ENCODE assay signal across 38 mouse cellular contexts in genomic region chr9:78030835-78031456, GRCm38 (mm10). TPM values are rescaled to one million over a fixed set of nuclear protein-coding genes. Genes with fewer than 3 reads are reported as not detected.
"Had no signal": no experiment of that assay in that cellular context is flagged by ENCODE, and none has a peak within 500 bp of the region (broad histone marks: within the 10 kb centered on the region; RNA-seq: fewer than 3 reads in every experiment).

No protein-coding gene starts in this region.

- DNase-seq: cerebellum, adult 18-20 months; cerebellum, adult 2 months; cerebellum, adult 8-10 months; cerebellum, adult 9-10 months; cerebellum, adult 9-11 months; cerebellum, postnatal 10 days; cerebellum, postnatal 14 days; cerebellum, postnatal 25 days; cerebellum, postnatal 36 days; embryo, embryonic 11 days; forebrain, postnatal 0 days; gastrocnemius, adult 2 months; gastrocnemius, postnatal 10 days; gastrocnemius, postnatal 14 days; gastrocnemius, postnatal 25 days; gastrocnemius, postnatal 36 days; heart, adult 11 months had no signal

- H3K4me3 ChIP-seq: embryonic facial prominence, embryonic 10.5 days; embryonic facial prominence, embryonic 12.5 days; embryonic facial prominence, embryonic 13.5 days; embryonic facial prominence, embryonic 15.5 days; erythroblast, embryonic 14.5 days; forebrain, embryonic 10.5 days; forebrain, embryonic 12.5 days; forebrain, embryonic 13.5 days; forebrain, embryonic 15.5 days; gastrocnemius, adult 2 months had no signal

- H3K9ac ChIP-seq: embryonic facial prominence, embryonic 12.5 days; embryonic facial prominence, embryonic 13.5 days; embryonic facial prominence, embryonic 15.5 days; forebrain, embryonic 12.5 days; forebrain, embryonic 13.5 days; forebrain, embryonic 15.5 days; forebrain, postnatal 0 days had no signal

- H3K36me3 ChIP-seq: embryonic facial prominence, embryonic 10.5 days; embryonic facial prominence, embryonic 12.5 days; embryonic facial prominence, embryonic 13.5 days; embryonic facial prominence, embryonic 15.5 days; forebrain, embryonic 10.5 days; forebrain, embryonic 12.5 days; forebrain, embryonic 15.5 days had no signal

- H3K27ac ChIP-seq: embryonic facial prominence, embryonic 10.5 days; embryonic facial prominence, embryonic 12.5 days; embryonic facial prominence, embryonic 13.5 days; embryonic facial prominence, embryonic 15.5 days; forebrain, embryonic 10.5 days; forebrain, embryonic 12.5 days; forebrain, embryonic 13.5 days; forebrain, embryonic 15.5 days; gastrocnemius, adult 2 months had no signal

- H3K27me3 ChIP-seq: embryonic facial prominence, embryonic 12.5 days; embryonic facial prominence, embryonic 13.5 days; embryonic facial prominence, embryonic 15.5 days; forebrain, embryonic 12.5 days; forebrain, embryonic 13.5 days; forebrain, embryonic 15.5 days had no signal

- H3K4me1 ChIP-seq: embryonic facial prominence, embryonic 10.5 days; embryonic facial prominence, embryonic 12.5 days; embryonic facial prominence, embryonic 13.5 days; embryonic facial prominence, embryonic 15.5 days; forebrain, embryonic 10.5 days; forebrain, embryonic 12.5 days; forebrain, embryonic 13.5 days; forebrain, embryonic 15.5 days had no signal

- H3K4me2 ChIP-seq: embryonic facial prominence, embryonic 12.5 days; embryonic facial prominence, embryonic 13.5 days; embryonic facial prominence, embryonic 15.5 days; forebrain, embryonic 12.5 days; forebrain, embryonic 13.5 days; forebrain, embryonic 15.5 days had no signal

- ATAC-seq: forebrain, embryonic 13.5 days; forebrain, embryonic 14.5 days; forebrain, embryonic 15.5 days; forebrain, embryonic 16.5 days; forebrain, postnatal 0 days had no signal

- H3K9me3 ChIP-seq: embryonic facial prominence, embryonic 10.5 days; embryonic facial prominence, embryonic 12.5 days; embryonic facial prominence, embryonic 13.5 days; embryonic facial prominence, embryonic 15.5 days; forebrain, embryonic 10.5 days; forebrain, embryonic 12.5 days; forebrain, embryonic 13.5 days; forebrain, embryonic 15.5 days had no signal

RNA-seq across cellular contexts. Expression of gene Gcm1, which starts 20.8 kb away (rescaled TPM):
- total RNA-seq: common myeloid progenitor, adult 5-6 weeks; forebrain, postnatal 0 days; gastrocnemius, adult 18-20 months; gastrocnemius, adult 2 months; gastrocnemius, adult 8-10 months; gastrocnemius, postnatal 10 days; gastrocnemius, postnatal 14 days; gastrocnemius, postnatal 25 days; gastrocnemius, postnatal 36 days; gastrocnemius, postnatal 4 days; granulocyte monocyte progenitor cell, adult 5-6 weeks had no signal
- polyA plus RNA-seq: cerebellum, adult 2 months; cortical plate, adult 2 months; embryonic facial prominence, embryonic 11.5 days; embryonic facial prominence, embryonic 15.5 days; erythroblast, embryonic 14.5 days; forebrain, embryonic 10.5 days; forebrain, embryonic 11.5 days; forebrain, embryonic 12.5 days; forebrain, embryonic 13.5 days; forebrain, embryonic 14.5 days; forebrain, embryonic 15.5 days; forebrain, embryonic 16.5 days; forebrain, postnatal 0 days; frontal cortex, adult 2 months; gonadal fat pad, adult 2 months had no signal
